Mouse (Mus musculus) adrenal gland, postnatal 4 days (tissue): ENCODE data around the gene Ext2. TPM values are rescaled to one million over a fixed set of nuclear protein-coding genes. Genes with fewer than 3 reads are reported as not detected.

Source experiments
- DNase-seq, 2 experiments: peaks; one replicate each; pipeline ENCODE4 v3.0.0; 2021 to 2022; ENCODE audit warnings: low spot score in 2 of 2, mixed read lengths in 2 of 2
- total RNA-seq, 2 experiments: library from RNA; stranded (reverse); gene quantifications; 2 replicates each; pipeline ENCODE4 v1.2.3; 2021

Ext2 gene
- total RNA-seq, 2 experiments from 2014 or later = 108 to 118 TPM

- DNase-seq = no peak
These were observed 43.8 kb downstream of the Ext2 start for GRCm38 (mm10) chr2:93778616-93779015.

DNA sequence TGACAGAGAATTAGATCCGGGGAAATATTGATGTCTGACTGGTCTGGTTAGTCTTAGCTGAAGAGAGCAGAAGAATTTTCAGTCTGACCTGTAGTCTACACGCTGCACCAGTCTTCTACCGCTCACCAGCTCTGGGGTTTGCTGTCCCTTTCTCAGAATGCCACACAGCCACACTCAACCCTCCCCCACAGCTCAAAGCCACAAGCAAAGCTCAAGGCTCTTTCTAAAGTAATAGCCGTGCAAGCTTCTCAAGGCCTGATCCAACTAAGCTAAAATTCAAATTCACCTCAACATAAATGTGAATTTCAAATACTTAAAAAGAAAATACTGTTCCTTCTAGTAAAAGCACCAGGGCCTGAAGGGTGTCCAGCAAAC, 45.3 kb downstream of the Ext2 start:
- DNase-seq = no peak

DNA sequence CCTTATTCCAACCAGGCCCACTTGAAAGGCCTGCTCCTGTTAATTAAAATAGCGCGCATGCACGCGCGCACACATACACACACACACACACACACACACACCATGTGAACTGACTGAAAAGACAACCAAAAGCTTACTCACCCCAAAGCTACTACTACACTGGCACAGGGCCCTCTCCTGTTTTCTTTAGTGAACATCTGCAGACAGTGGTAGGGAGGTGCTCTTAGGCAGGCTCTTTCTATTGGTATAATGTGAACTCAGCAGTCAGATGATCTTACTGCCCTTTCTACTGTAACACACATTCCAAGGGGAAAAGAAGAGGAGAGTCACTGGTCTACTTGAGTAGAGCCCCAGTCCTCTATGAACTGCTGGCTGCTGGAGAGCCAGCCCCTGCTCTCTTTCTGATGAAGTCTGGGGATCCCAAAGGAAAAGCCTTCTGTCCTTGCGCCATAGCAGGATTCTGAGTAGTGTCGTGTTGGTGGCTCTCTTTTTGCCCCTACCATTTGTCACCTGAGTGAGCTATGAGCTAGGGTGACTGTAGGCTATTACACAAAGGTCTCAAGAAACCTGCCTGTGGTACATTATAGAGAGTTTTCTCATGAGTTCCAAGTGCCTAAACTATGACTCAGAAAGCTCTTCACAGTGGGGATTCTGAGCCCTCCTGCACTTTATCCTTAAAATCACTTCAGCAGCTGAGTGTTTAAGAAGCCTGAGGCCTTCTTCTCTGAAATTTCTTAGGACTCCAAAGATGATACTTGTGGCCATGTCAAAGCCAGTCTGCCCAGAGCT, 45.9 kb downstream of the Ext2 start:
- no peak for DNase-seq

DNA sequence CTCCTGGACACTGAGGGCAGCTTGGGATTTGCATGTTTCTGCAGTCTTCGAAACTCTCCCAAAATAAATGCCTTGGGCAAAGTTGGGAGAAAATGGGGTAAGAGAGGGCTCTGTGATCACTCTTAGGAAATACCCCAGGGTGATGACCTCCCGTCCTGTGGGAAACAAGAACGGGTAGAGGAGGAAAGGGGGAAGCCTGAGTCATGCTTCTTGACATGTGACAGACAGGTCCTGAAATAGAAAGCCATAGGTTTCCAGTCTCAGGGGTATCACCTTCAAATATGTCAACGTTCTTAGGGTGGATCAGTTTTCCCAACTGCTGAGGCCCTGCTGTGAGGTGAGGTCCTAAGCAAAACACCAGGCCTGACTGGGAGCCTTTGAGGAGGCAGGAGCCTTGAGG, 46.9 kb downstream of the Ext2 start:
- DNase-seq = no peak

GRCm38 (mm10) chr2:93774946-93775345, 47.4 kb downstream of the Ext2 start:
- no peak for DNase-seq

DNA sequence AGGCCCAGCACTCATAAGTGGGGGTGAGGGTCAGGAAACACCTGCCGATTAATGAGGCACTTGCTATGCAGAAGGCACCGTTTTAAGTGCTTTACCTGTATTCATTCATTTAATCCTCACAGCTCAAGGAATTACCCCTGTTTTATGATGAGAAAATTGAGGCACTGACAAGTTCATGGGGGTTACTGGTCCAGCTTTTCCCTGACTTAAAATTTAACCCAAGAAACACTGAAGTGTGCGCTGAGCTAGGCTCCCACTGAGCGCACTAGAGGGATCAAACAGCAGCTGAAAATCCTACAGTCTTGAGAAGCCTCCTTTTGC, 49.6 kb downstream of the Ext2 start:
- no peak for DNase-seq

GRCm38 (mm10) chr2:93772054-93772764, 50.2 kb downstream of the Ext2 start:
- no peak for DNase-seq

- DNase-seq = no peak
These were observed 51.5 kb downstream of the Ext2 start for GRCm38 (mm10) chr2:93770895-93771294.

- DNase-seq = no peak
These were observed 52.5 kb downstream of the Ext2 start for GRCm38 (mm10) chr2:93769875-93770274.

GRCm38 (mm10) chr2:93765721-93766120, 56.6 kb downstream of the Ext2 start:
- DNase-seq = no peak

- no peak for DNase-seq
These were observed 58.2 kb downstream of the Ext2 start for GRCm38 (mm10) chr2:93764211-93764610.

DNA sequence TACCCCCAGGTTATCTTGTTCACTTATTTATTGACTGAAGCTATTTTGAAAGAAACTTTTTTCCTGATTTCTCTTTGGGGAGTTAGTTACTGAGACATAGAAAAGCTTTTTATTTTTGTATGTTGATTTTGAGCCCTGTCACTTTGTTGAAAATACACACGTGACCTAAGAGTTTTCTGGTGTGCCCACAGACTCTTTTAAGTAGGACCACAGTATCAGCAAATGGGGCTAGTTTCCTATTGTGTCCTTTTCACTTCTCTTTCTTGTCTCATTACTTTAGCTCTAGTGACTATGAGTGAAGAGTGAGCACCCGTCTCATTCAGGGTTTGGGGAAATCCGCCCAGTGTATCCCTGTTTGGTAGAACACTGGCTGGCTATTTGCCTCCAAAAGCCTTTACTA, 62.0 kb downstream of the Ext2 start:
- no peak for DNase-seq

- no peak for DNase-seq
These were observed 63.2 kb downstream of the Ext2 start for GRCm38 (mm10) chr2:93759173-93759572.

- no peak for DNase-seq
These were observed 64.1 kb downstream of the Ext2 start for GRCm38 (mm10) chr2:93758298-93758697.

DNA sequence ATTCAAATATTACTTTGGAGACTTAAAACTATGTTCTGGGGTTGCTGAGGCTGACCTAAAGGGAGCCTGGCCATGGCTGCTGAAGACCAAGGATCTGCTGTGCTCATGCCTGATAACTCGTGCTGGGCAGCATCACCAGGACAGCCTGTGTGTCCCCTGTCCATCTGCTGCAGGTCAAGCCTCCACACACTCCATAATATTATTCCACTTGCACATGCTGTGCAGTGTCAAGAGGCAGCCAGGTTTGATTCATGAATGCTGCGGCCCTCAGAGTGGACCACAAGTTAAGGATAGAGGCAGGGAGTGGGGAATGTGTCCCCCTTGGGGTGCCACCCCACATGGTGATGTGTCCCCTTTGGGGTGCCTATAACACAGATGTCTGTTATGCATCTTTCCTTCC, 68.0 kb downstream of the Ext2 start:
- DNase-seq = no peak

DNA sequence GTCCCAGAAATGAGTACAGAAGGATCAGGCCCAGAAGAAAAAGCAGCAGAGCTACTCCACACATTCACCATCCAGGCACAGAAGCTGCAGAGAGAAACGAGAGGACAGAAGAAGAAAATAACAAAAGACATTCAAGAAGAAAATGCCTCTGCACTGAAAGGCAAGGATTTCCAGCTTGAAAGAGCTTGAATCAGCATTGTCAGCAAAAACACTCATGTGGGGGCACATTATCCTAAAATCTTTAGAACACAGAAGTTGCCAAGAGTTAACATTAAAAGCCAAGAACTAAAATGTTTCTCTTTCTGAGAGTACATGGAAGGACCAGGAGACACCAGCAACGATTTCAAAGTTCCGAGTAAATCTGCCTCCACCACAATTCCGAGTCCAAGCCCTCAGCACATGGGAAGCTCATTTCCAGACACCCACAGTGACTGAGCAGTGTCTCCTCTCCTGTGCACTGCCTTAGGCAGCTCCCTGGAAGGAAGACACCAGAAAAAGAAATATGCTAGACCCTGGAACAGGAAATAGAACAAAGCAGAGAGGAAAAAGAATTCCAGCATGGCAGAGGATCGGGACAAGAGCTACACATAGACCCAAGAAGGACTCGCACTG, 69.1 kb downstream of the Ext2 start:
- no peak for DNase-seq

- DNase-seq = no peak
These were observed 72.7 kb downstream of the Ext2 start for GRCm38 (mm10) chr2:93749709-93750108.

DNA sequence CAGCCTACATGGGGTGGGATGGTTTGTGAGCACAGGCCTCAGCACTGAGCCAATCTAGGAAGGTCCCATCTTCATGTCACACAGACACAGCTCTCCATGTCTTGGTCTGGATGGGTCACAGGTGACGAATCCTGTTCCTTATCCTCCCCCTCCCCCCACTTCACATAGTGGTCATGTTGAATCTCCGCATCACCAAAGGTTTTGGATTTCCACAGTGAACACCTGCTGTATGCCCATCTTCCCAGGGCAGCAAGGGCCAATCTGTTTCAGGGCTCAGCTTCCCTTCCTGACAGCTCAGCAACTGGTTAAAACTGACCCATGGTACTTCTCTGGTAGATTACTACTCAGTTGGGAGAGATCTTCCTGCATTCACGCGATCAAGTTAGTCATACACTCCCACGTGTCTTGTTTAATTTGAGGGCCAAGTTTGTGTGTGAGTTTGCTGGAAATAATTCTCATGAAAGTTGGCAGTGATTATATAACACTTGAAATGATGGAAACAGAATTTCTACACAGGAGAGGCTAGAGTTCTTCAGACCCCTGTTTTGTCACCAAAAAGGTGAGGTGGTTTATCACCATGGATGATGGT, 74.7 kb downstream of the Ext2 start:
- DNase-seq = no peak

- no peak for DNase-seq
These were observed 75.7 kb downstream of the Ext2 start for GRCm38 (mm10) chr2:93746620-93747019.

DNA sequence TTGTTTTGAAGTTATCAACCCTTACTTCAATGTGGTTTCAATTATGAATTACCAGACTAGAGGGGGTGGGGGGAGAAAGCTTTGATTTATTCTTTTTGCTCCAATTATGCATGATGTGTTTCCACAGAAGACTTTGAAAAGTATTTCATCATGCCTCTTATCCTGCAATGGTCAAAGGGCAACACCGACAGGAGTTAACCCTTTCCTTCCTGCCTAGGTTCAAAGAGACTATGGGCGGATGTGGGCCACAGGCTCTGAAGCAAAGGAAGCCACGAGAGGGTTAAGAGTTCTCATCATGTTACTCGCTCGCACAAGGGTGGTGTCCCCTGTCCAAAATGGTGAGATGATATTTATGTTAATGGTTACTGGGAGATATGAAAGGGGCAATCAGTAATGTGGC, 76.2 kb downstream of the Ext2 start:
- DNase-seq = no peak

DNA sequence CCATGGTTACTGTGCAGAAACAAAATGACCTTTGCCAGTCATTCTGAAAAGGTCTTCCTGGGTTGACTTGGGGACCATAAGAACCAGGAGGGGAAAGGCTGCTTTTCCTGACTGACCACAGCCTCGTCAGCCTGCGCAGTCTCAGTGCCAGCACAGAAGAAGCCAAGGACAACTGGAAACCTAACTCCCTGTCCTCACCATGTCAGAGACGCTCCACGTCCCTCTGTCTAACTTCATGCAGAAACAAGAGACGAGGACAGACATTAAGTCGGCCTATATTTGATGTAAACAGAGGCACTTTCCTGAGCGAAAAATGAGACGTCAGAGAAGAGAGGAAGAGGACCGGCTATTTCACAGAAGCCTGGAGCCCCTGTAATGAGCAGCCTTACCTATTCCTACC, 76.6 kb downstream of the Ext2 start:
- DNase-seq = no peak
